Mouse (Mus musculus): ENCODE data around the gene Birc3.

DNA sequence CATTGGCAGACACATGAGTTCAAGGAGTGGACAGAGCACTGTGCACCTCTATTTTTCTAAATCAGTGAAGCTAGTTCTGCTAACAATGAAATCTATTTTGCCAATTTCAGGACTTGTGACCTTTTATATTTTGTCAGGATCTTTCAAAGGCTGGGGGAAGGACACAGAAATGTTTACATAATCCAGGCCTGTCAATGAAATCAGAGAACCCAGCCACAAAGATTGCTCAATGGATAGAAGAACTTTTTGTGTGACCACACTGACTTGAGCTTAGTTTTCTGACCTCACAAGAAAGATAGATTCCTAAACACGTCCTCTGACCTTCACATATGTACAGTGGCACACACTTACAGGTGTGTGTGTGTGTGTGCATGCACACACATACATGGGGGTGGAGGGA lies 18.2 kb upstream of the Birc3 start:
- no peak for TF ChIP-seq CTCF (IDR thresholded peaks at IDR 0.05; ENCODE audit: control insufficient read depth, insufficient read depth, insufficient replicate concordance, low read depth, low read length)
- TF ChIP-seq POLR2A (IDR thresholded peaks at IDR 0.05; ENCODE audit: control insufficient read depth, low read depth, low read length) = no peak
